Mouse (Mus musculus) hindbrain, embryonic 13.5 days (tissue): ENCODE measurements around the gene Gm11027. TPM values are rescaled to one million over a fixed set of nuclear protein-coding genes. Genes with fewer than 3 reads are reported as not detected.

Experiments
- ATAC-seq: fragments of 200-750 bp; cut with Nextera tagmentation; 2 replicates; pipeline ENCODE4 v1.8.0; 2017; ENCODE audit warnings: moderate TSS enrichment; ENCODE audit not compliant: low FRiP score
- H3K27ac ChIP-seq: fragments of 300-500 bp; sonication (generic); 2 replicates; pipeline ENCODE4 v1.5.1; 2015; ENCODE audit warnings: inconsistent platforms, mild to moderate bottlenecking, moderate library complexity
- H3K27me3 ChIP-seq: fragments of 300-500 bp; sonication (generic); 2 replicates; pipeline ENCODE4 v1.6.1; 2015; ENCODE audit warnings: mild to moderate bottlenecking, inconsistent platforms
- H3K36me3 ChIP-seq: fragments of 300-500 bp; sonication (generic); 2 replicates; pipeline ENCODE4 v1.6.1; 2015; ENCODE audit warnings: mild to moderate bottlenecking, inconsistent platforms
- H3K4me1 ChIP-seq: fragments of 300-500 bp; sonication (generic); replicated peaks from 2 replicates; pipeline ENCODE4 v1.6.1; 2015; ENCODE audit warnings: inconsistent platforms
- H3K4me2 ChIP-seq: fragments of 300-500 bp; sonication (generic); 2 replicates; pipeline ENCODE4 v1.6.1; 2015; ENCODE audit warnings: inconsistent platforms, mild to moderate bottlenecking, moderate library complexity
- H3K4me3 ChIP-seq: fragments of 300-500 bp; sonication (generic); 2 replicates; pipeline ENCODE4 v1.5.1; 2015; ENCODE audit warnings: mild to moderate bottlenecking, inconsistent platforms
- H3K9ac ChIP-seq: fragments of 300-500 bp; sonication (generic); 2 replicates; pipeline ENCODE4 v1.6.1; 2015; ENCODE audit warnings: mild to moderate bottlenecking, inconsistent platforms
- H3K9me3 ChIP-seq: fragments of 300-500 bp; sonication (generic); 2 replicates; pipeline ENCODE4 v1.6.1; 2016; ENCODE audit warnings: inconsistent platforms
- WGBS: fragments of 180-500 bp; shearing (Covaris S2); methylation state at CpG from one replicate; pipeline ENCODE4 v1.1.7; 2015; 5-methylcytosine and 5-hydroxymethylcytosine counted together
- polyA plus RNA-seq: library from polyadenylated mRNA; unstranded; fragments of >200 nt; fragmentation: Nextera tagmentation; extraction: Ambion mirVana; gene quantifications from 2 replicates; pipeline ENCODE4 v1.2.1, GENCODE M21; 2015

The Gm11027 gene
- polyA plus RNA-seq, 1 experiment from 2014 or later: not detected

DNA sequence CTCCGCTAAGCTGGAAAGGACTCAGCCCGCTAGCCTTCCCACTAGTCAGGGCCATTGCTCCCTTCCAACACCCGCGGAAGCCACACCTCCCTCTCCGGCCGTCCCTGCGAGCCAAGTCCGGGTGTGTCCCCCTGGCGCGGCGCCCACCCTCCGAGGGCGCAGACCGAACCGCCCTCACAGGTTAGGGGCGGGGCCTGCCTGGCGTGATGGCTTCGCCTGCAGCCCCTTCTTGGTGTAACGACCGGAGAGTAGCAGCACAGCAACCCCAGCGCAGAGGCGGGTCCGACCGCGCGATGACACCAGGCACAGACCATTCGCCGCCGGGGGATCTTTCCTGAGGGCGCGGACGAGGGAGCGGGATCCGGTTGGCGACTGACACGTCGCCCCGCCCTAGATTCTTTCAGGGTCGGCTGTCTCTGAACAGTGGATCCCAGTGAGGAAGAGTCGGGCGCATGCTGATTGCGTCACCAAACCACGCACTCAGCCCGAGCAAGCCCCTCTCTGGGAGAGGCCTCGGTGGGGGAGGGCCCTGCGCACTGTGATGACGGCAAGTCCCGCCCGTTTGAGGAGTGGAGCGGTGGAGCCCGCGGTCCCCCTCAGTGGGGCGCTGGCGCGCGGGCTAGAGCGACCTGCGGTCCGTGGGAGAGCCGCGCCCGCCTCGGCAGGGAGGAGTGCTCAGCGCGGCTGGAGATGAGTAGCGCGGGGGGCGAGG, 5.6 kb downstream of the Gm11027 start, which contains the start of gene Esyt2:
Gene Esyt2, plus strand, starts transcription at position 544 of the 712 bp plus-strand sequence.
- H3K4me3 ChIP-seq: peak within 1 kb of the TSS; percentile 94
- no peaks in the 10 kb centered on the region for H3K36me3 ChIP-seq
- peak within 1 kb of the TSS; percentile 96 for H3K9ac ChIP-seq
- peak; percentile 98 for ATAC-seq
- no peaks in the 10 kb centered on the region for H3K9me3 ChIP-seq
- peak within 1 kb of the TSS; percentile 97 for H3K27ac ChIP-seq
- H3K27me3 ChIP-seq: no peaks in the 10 kb centered on the region; the same call in 1 of the 2 replicates
- peaks cover 12% of the 10 kb centered on the region for H3K4me1 ChIP-seq
- WGBS: under 1% methylated on average over 66 of the region's 68 CpGs
- peak within 1 kb of the TSS; percentile 98 for H3K4me2 ChIP-seq

DNA sequence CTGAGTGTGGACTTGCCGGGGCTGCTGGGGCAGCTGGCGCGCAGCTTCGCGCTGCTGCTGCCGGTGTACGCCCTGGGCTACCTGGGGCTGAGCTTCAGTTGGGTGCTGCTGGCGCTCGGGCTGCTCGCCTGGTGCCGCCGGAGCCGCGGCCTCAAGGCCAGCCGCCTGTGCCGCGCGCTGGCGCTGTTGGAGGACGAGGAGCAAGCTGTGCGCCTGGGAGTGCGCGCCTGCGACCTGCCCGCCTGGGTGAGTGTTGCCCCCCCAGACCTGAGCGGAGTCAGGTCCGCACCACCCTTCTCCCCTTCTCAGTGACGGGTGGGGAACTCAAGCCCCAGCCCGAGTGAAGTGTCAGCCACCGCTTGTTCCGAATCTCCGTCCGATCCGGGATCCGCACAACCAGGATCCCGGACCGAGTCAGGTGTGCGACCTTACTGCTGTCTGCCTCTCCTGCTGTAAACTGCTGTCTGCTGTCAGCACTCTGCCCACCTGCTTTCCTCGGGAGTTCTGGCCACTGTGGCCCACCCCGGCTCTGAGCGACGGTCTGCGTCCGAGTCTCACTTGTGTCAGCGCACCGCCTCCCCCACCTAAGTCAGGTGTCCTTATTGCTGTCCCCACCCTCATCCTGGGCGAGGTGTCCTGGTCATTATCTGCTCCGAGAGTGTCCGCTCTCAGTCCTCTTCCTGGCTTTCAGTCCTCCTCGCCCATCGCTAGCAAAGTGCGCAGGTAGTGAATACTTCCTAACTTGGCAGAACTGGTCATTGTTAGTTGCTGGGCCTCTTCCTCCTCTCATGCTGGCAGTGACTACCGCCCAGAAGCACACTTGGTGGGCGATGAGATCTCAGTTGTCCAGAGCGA, 6.5 kb downstream of the Gm11027 start:
- WGBS: under 1% methylated on average over 47 of the region's 55 CpGs
- no peaks in the 10 kb centered on the region for H3K9me3 ChIP-seq
- no peaks in the 10 kb centered on the region; the same call in 1 of the 2 replicates for H3K27me3 ChIP-seq
- ATAC-seq: no peak
- H3K9ac ChIP-seq: peak overlapping the region; percentile 96
- peaks cover 12% of the 10 kb centered on the region for H3K4me1 ChIP-seq
- peak overlapping the region; percentile 94 for H3K4me3 ChIP-seq
- H3K36me3 ChIP-seq: no peaks in the 10 kb centered on the region
- peak overlapping the region; percentile 98 for H3K4me2 ChIP-seq
- H3K27ac ChIP-seq: peak overlapping the region; percentile 97

DNA sequence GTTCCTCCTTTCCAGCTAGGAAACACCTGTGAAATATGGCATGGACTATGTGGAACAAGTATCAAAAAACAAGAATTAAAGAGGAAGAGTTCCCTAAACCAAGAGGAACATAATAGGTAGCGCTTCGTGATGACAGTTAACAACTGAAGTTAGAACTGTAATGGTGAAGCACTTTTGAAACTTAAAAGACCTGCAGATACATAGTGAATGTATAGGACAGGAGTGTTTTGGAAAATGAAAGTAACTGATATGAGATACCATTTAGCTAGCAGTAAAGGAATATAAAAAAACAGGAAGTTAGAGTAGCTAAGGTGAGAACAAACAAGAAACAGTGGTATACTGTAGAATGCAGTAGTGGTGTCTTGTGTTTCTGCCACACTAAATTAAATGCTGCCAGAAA, 7.7 kb downstream of the Gm11027 start:
- Histone ChIP-seq H3K4me1 (peaks cover 12% of the 10 kb centered on the region), H3K36me3 (no peaks in the 10 kb centered on the region), H3K4me2 (no peak overlapping the region), H3K27ac (no peak overlapping the region), H3K27me3 (no peaks in the 10 kb centered on the region), H3K9me3 (no peaks in the 10 kb centered on the region), H3K9ac (no peak overlapping the region), H3K4me3 (no peak overlapping the region)
- 91% methylated on average over 2 of the region's 2 CpGs for WGBS
- ATAC-seq: no peak

DNA sequence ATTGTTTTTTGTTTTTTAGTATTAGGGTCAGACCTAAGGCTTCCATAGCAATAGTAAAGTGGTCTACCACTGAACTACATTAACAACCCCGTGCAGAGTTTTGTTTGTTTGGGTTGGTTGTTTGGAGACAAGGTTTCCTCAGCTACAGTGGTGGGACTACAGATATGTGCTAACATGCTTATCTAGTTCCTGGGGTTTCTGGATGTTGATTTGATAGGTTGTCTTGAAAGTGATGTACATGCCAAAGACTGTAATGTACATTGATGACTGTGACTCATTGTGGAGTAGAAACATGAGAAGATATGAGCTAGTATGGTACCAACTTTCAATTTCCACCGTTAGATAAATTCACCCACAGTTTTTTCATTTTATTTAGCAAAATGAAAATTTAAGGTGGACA, 8.3 kb downstream of the Gm11027 start:
- WGBS: 92% methylated on average over 2 of the region's 2 CpGs
- Histone ChIP-seq H3K4me1 (peaks cover 12% of the 10 kb centered on the region), H3K9me3 (no peaks in the 10 kb centered on the region), H3K4me2 (no peak overlapping the region), H3K27ac (no peak overlapping the region), H3K4me3 (no peak overlapping the region), H3K36me3 (no peaks in the 10 kb centered on the region), H3K27me3 (no peaks in the 10 kb centered on the region), H3K9ac (no peak overlapping the region)
- ATAC-seq: no peak

DNA sequence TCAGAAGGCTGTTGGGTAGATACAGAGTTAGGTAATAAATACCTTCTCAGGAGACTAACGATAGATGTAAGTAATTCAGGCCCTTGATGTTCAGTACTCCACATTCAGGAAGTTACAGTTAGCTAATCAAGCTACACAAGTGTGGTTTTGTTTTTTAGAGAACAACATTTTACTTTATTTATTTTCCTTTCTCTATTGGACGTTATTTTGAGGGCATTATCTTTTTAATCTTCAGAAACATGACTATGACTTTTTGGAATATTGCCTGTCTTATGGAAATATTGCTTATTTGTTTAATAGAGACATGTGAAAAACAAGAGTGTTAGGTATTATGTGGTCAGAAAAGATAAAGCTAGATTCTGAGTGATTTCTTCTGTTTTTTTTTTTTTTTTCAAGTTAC, 18.0 kb downstream of the Gm11027 start:
- 85% methylated on average over 2 of the region's 2 CpGs for WGBS
- ATAC-seq: no peak

DNA sequence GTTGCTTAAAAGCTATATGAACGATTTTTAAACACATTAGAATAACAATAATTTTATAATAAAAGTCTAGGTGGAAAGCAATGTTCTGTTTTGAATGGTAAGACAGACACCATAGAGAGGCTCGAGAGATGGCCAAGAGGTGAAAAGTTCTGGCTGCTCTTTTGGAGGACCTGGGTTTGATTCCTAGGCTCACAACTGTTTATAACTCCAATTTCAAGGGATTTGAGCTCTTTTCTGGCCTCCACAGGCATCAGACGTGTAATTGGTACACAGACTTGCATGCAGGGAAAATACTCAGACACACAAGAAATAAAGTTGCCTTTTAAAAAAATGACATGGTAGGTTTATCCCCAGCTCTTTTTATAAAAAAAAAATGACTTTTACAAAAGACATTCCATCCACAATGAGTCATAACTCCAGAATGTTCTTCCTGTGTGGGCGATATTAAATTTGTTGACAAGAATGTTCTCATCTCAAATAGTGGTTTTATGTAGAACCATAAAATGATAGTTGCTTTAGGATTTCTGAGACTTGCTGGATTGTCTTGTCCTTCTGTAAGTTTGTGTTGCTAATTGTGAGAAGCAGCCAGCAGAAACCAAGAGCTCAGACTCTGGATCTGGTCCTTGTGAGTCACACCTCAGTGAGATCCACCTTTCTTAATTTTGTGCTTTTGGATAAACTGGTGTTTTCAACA, 18.6 kb downstream of the Gm11027 start:
- Histone ChIP-seq H3K27ac (no peak overlapping the region), H3K36me3 (no peaks in the 10 kb centered on the region), H3K4me3 (no peak overlapping the region), H3K9ac (no peak overlapping the region), H3K27me3 (no peaks in the 10 kb centered on the region), H3K4me2 (no peak overlapping the region), H3K9me3 (no peaks in the 10 kb centered on the region), H3K4me1 (no peaks in the 10 kb centered on the region)
- ATAC-seq: no peak
- 92% methylated on average over 4 of the region's 4 CpGs for WGBS

More for the DNA sequence above, 18.0 kb downstream of the Gm11027 start:
- Histone ChIP-seq H3K36me3 (no peaks in the 10 kb centered on the region), H3K9ac (no peak overlapping the region), H3K4me3 (no peak overlapping the region), H3K27ac (no peak overlapping the region), H3K4me1 (no peaks in the 10 kb centered on the region), H3K9me3 (no peaks in the 10 kb centered on the region), H3K27me3 (no peaks in the 10 kb centered on the region), H3K4me2 (no peak overlapping the region)

DNA sequence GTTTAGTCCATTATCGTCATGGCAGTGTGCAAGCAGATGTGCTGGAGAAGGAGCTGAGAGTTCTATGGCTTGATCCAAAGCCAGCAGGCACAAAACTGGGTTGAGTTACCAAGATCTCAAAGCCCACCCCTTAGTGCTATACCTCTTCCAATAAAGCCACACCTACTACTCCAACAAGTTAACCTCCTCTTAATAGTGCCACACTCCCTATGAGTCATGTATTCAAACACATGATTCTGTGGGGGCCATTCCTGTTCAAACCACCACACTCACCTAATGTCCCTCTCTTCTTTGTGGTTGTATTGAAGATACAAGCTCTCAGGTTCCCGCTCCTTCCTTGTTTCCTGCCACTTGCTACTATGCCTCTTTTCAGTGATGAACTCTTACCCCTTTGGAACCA, 24.7 kb downstream of the Gm11027 start:
- Histone ChIP-seq H3K36me3 (0 out of 2 replicates have a peak, but pooled peaks cover 2% of the 10 kb centered on the region), H3K27ac (no peak overlapping the region), H3K9me3 (no peaks in the 10 kb centered on the region; the same call in 1 of the 2 replicates), H3K9ac (no peak overlapping the region), H3K27me3 (no peaks in the 10 kb centered on the region), H3K4me2 (no peak overlapping the region), H3K4me3 (no peak overlapping the region), H3K4me1 (no peaks in the 10 kb centered on the region)
- ATAC-seq: no peak
- 96% methylated on average over 2 of the region's 2 CpGs for WGBS

DNA sequence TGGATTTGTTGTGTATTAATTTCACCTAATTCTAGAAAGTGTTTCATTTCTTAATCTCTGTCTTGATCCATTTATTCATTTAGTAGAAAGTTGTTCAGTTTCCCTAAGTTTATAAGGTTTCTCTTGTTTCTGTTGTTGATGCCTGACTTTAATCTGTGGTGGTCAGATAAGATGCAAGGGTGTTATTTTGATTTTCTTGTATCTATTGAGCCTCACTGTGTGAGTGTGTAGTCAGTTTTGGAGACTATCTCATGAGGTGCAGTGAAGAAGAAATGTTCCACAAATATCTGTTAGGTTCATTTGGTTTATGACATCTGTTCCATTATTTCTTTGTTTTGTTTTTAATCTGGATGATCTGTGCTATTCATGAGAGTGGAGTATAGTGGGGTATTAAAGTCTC, 27.0 kb downstream of the Gm11027 start:
- no peak for ATAC-seq
- H3K4me2 ChIP-seq: no peak overlapping the region
- no peaks in the 10 kb centered on the region for H3K4me1 ChIP-seq
- no peaks in the 10 kb centered on the region; the same call in 1 of the 2 replicates for H3K9me3 ChIP-seq
- H3K4me3 ChIP-seq: no peak overlapping the region
- H3K36me3 ChIP-seq: 0 out of 2 replicates have a peak, but pooled peaks cover 2% of the 10 kb centered on the region
- H3K27me3 ChIP-seq: no peaks in the 10 kb centered on the region
- H3K27ac ChIP-seq: no peak overlapping the region
- H3K9ac ChIP-seq: no peak overlapping the region

DNA sequence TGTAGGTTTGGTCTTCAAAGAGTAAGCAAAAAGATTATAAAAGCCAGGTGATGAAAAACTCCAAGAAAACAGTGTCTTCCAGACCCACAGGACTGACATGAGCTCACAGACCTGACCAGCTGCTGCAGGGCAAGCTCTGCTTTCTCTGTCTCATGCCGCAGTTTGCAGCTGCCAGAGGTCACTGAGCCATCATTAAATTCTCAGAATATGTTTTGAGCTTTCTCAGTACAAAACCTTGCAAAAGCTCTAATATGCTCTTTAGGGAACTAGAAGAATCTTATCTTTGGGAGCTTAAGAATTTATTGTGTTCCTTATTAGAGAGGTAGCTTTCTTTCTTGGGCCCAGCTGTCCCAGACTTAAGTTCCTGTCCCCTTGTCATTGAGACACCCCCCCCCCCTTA, 30.9 kb downstream of the Gm11027 start:
- ATAC-seq: no peak
- Histone ChIP-seq H3K27ac (no peak overlapping the region), H3K9ac (no peak overlapping the region), H3K36me3 (no peaks in the 10 kb centered on the region), H3K4me2 (no peak overlapping the region), H3K4me1 (no peaks in the 10 kb centered on the region), H3K9me3 (no peaks in the 10 kb centered on the region; the same call in 1 of the 2 replicates), H3K27me3 (no peaks in the 10 kb centered on the region), H3K4me3 (no peak overlapping the region)
- 64% methylated on average over 1 of the region's 1 CpGs for WGBS

DNA sequence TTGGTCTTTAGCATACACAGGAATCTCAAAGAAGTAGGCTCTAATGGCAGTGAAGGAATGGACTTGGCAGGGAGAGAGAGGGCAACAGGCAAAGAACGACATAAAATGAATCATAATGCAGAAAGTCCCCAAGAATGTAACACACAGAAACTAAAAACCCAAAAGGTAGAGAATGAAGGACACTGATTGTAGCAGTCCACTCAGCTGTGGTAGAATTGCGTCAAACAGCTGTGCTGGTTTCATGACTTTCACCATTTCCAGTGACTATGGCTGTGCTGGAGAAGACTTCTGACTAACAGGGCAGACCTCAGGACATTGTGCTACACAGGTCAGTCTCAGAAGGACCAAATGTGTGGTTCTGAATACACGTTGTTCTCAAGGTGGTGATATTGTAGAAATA, 32.7 kb downstream of the Gm11027 start:
- H3K27ac ChIP-seq: no peak overlapping the region
- WGBS: 93% methylated on average over 3 of the region's 3 CpGs
- ATAC-seq: no peak
- H3K9me3 ChIP-seq: no peaks in the 10 kb centered on the region
- H3K27me3 ChIP-seq: no peaks in the 10 kb centered on the region
- H3K4me2 ChIP-seq: no peak overlapping the region
- H3K9ac ChIP-seq: no peak overlapping the region
- H3K4me1 ChIP-seq: no peaks in the 10 kb centered on the region
- H3K36me3 ChIP-seq: no peaks in the 10 kb centered on the region
- H3K4me3 ChIP-seq: no peak overlapping the region

DNA sequence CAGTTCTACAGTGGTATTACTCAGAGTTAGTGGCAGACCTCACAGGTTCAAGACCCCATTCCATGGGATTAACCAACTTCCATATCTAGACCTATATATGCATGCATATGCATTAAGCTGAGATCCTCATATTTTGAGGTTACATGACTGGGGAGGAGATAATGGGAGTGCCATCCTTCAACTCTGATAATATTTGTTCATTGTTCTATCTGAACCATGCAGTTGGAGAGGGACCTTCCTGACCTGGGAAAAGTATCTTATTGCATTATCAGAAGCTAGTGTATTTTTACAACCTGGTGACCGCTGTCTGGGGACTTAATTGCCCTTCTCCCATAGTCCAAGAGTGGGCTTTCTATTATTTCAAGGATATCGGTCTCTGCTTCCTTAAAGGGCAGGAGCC, 33.4 kb downstream of the Gm11027 start:
- H3K4me2 ChIP-seq: no peak overlapping the region
- no peaks in the 10 kb centered on the region for H3K36me3 ChIP-seq
- H3K27me3 ChIP-seq: no peaks in the 10 kb centered on the region
- WGBS: 85% methylated on average over 2 of the region's 2 CpGs
- no peaks in the 10 kb centered on the region for H3K4me1 ChIP-seq
- ATAC-seq: no peak
- no peak overlapping the region for H3K9ac ChIP-seq
- H3K9me3 ChIP-seq: no peaks in the 10 kb centered on the region
- no peak overlapping the region for H3K27ac ChIP-seq
- no peak overlapping the region for H3K4me3 ChIP-seq

DNA sequence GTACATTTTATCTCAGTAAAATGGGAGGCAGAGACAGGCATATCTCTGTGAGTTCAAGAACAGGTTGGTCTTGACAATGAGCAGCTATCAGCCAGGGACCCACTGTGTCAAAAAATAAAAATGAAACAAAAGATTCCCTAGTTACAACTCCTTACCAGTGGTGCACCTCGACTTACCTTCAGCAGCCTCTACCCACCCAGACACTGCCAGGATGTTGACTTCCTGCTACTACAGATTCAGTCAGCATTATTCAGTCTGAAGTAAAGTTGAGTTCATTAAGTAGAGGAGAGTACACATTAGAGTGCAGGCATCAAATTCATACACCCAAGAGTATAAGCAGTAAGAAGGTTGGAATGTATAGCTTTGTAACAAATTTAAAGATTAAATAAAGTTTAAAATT, 38.6 kb downstream of the Gm11027 start:
- Histone ChIP-seq H3K4me2 (no peak overlapping the region), H3K9ac (no peak overlapping the region), H3K27me3 (no peaks in the 10 kb centered on the region), H3K27ac (no peak overlapping the region), H3K36me3 (no peaks in the 10 kb centered on the region), H3K4me1 (no peaks in the 10 kb centered on the region), H3K4me3 (no peak overlapping the region), H3K9me3 (no peaks in the 10 kb centered on the region)
- ATAC-seq: no peak
- WGBS: 92% methylated on average over 1 of the region's 1 CpGs
